Mouse (Mus musculus) midbrain, postnatal 0 days (tissue): Measurements from ENCODE around the gene Mterf4. TPM values are rescaled to one million over a fixed set of nuclear protein-coding genes. Genes with fewer than 3 reads are reported as not detected.
"Not testable (repeated sequence)": the region's sequence is repeated elsewhere in the genome, so short reads cannot be mapped to it uniquely, and the experiment has no call there.

Experiments
- ATAC-seq: fragments of 200-750 bp; cut with Nextera tagmentation; 2 replicates; pipeline ENCODE4 v1.8.0; 2017; ENCODE audit warnings: moderate number of reproducible peaks, mild to moderate bottlenecking, moderate TSS enrichment, moderate library complexity; ENCODE audit not compliant: low FRiP score
- DNase-seq: peaks from one replicate; pipeline ENCODE4 v3.0.0-alpha.2; 2015; ENCODE audit warnings: low spot score
- H3K27ac ChIP-seq: fragments of 300-500 bp; sonication (generic); 2 replicates; pipeline ENCODE4 v1.5.1; 2014; ENCODE audit warnings: low read depth, mild to moderate bottlenecking, low read length, mixed read lengths
- H3K27me3 ChIP-seq: fragments of 300-500 bp; sonication (generic); 2 replicates; pipeline ENCODE4 v1.6.1; 2014; ENCODE audit warnings: low read length, control low read depth, mixed read lengths; ENCODE audit not compliant: insufficient read depth
- H3K36me3 ChIP-seq: fragments of 300-500 bp; sonication (generic); 2 replicates; pipeline ENCODE4 v1.6.1; 2014; ENCODE audit warnings: low read length, control low read depth, mixed read lengths; ENCODE audit not compliant: insufficient read depth
- H3K4me1 ChIP-seq: fragments of 300-500 bp; sonication (generic); 2 replicates; pipeline ENCODE4 v1.6.1; 2014; ENCODE audit warnings: mild to moderate bottlenecking, control low read depth, antibody characterized with exemption, low read length, mixed read lengths; ENCODE audit not compliant: insufficient read depth
- H3K4me2 ChIP-seq: fragments of 300-500 bp; sonication (generic); 2 replicates; pipeline ENCODE4 v1.6.1; 2014; ENCODE audit warnings: low read depth, mild to moderate bottlenecking, low read length, mixed read lengths; ENCODE audit not compliant: poor library complexity, severe bottlenecking
- H3K4me3 ChIP-seq: fragments of 300-500 bp; sonication (generic); 2 replicates; pipeline ENCODE4 v1.5.1; 2014; ENCODE audit warnings: low read depth, mild to moderate bottlenecking, low read length, moderate library complexity
- H3K9ac ChIP-seq: fragments of 300-500 bp; sonication (generic); replicated peaks from 2 replicates; pipeline ENCODE4 v1.6.1; 2014; ENCODE audit warnings: mild to moderate bottlenecking, low read length, moderate library complexity, mixed read lengths; ENCODE audit not compliant: poor library complexity, severe bottlenecking
- H3K9me3 ChIP-seq: fragments of 300-500 bp; sonication (generic); 2 replicates; pipeline ENCODE4 v1.6.1; 2016; ENCODE audit warnings: low read length, control low read depth
- CTCF ChIP-seq: IDR thresholded peaks from 2 replicates; pipeline ENCODE4 v1.5.1; 2016; ENCODE audit warnings: antibody characterized with exemption, mild to moderate bottlenecking
- WGBS: fragments of 180-500 bp; shearing (Covaris S2); extraction: QIAGEN DNeasy Blood & Tissue Kit; methylation state at CpG from one replicate; pipeline ENCODE4 v1.1.7; 2014; 5-methylcytosine and 5-hydroxymethylcytosine counted together
- polyA plus RNA-seq: library from polyadenylated mRNA; unstranded; fragments of >200 nt; fragmentation: Nextera tagmentation; extraction: Ambion mirVana; gene quantifications from 2 replicates; pipeline ENCODE4 v1.2.1, GENCODE M21; 2015
- total RNA-seq: library from RNA; depleted of rRNA; stranded (reverse); fragments of >200 nt; gene quantifications from 2 replicates; pipeline ENCODE4 v1.2.3, GENCODE M21; 2014

The Mterf4 gene
- total and polyA plus RNA-seq, 2 experiments from 2014 or later: 23.9 to 35.4 TPM

- Histone ChIP-seq H3K9me3 (no peaks in the 10 kb centered on the region), H3K4me1 (0 out of 2 replicates have a peak, but pooled peaks cover 5% of the 10 kb centered on the region), H3K4me3 (peak within 1 kb of the TSS; percentile 82), H3K27me3 (no peaks in the 10 kb centered on the region), H3K9ac (peak within 1 kb of the TSS; percentile 77), H3K27ac (peak within 1 kb of the TSS; percentile 49; the same call in 1 of the 2 replicates), H3K36me3 (peaks cover 5% of the 10 kb centered on the region; the same call in 1 of the 2 replicates), H3K4me2 (peak within 1 kb of the TSS; percentile 93)
- DNase-seq: peak; percentile 99
- TF ChIP-seq CTCF: no peak
- peak; percentile 95 for ATAC-seq
- under 1% methylated on average over 63 of the region's 63 CpGs for WGBS
Measured at GRCm38 (mm10) chr1:93342648-93343503, 37.2 kb upstream of the Mterf4 start, which contains the start of the genes Ppp1r7 and Pask. TSS of gene Ppp1r7 (plus strand) at chr1:93342854. TSS of gene Pask (minus strand) at chr1:93343482.

GRCm38 (mm10) chr1:93334621-93335020 lies 28.9 kb upstream of the Mterf4 start:
- 85% methylated on average over 2 of the region's 2 CpGs for WGBS
- Histone ChIP-seq H3K4me3 (no peak overlapping the region), H3K4me1 (no peaks in the 10 kb centered on the region), H3K4me2 (no peak overlapping the region), H3K36me3 (peaks cover 3% of the 10 kb centered on the region; the same call in 1 of the 2 replicates), H3K9ac (no peak overlapping the region), H3K27ac (no peak overlapping the region), H3K27me3 (no peaks in the 10 kb centered on the region), H3K9me3 (no peaks in the 10 kb centered on the region)
- ATAC-seq (no peak), DNase-seq (peak; percentile 1)
- TF ChIP-seq CTCF: no peak

GRCm38 (mm10) chr1:93326446-93326845 lies 20.7 kb upstream of the Mterf4 start:
- TF ChIP-seq CTCF: no peak
- no peak overlapping the region for H3K27ac ChIP-seq
- no peak overlapping the region for H3K4me2 ChIP-seq
- no peaks in the 10 kb centered on the region for H3K4me1 ChIP-seq
- no peaks in the 10 kb centered on the region for H3K9me3 ChIP-seq
- no peak for ATAC-seq
- peaks cover 24% of the 10 kb centered on the region; the same call in 1 of the 2 replicates for H3K36me3 ChIP-seq
- WGBS: 94% methylated on average over 3 of the region's 3 CpGs
- H3K27me3 ChIP-seq: no peaks in the 10 kb centered on the region
- H3K9ac ChIP-seq: no peak overlapping the region
- H3K4me3 ChIP-seq: no peak overlapping the region
- no peak for DNase-seq

DNA sequence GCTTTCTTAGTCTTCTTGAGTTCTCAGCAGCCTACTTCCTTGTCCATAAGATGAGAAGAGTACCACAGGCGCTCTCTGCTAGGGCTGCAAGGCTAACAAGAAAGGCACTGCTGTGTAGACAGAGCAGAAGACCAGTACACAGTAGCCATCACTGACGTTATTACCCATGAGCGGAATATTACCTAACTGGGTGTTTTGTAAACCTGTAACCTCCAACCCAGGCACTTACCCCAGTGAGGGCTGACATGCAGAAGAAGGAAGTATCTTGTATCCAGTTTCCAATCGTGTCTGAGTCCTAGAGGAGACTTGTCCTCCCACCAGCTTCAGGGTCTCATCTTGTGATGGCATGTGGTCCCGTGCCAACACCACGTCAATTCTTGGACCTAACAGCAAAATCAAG lies 18.3 kb upstream of the Mterf4 start:
- Histone ChIP-seq H3K9me3 (no peaks in the 10 kb centered on the region), H3K27me3 (no peaks in the 10 kb centered on the region), H3K36me3 (peaks cover 43% of the 10 kb centered on the region), H3K4me3 (no peak overlapping the region), H3K27ac (no peak overlapping the region), H3K9ac (no peak overlapping the region), H3K4me1 (no peaks in the 10 kb centered on the region), H3K4me2 (no peak overlapping the region)
- no peak for TF ChIP-seq CTCF
- WGBS: 95% methylated on average over 6 of the region's 6 CpGs
- DNase-seq (no peak), ATAC-seq (no peak)

DNA sequence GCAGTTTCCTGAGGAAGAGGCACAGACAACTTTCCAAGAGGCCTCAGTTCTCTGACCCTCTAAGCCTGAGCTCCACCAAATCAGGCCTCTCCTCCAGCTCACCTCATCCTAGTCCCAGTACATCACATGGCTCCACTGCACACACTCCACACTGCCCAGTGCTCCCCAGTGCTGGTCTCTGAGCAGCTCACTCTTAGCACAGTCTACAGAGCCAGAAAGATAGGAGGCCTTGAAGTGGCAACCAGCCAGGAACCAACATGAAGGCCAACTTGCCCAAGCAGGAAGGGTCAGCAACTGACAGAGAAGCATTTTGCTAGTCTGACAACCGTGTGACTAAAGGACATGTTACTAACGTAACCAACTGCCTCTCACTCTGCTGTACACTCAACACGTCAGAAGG lies 5.1 kb downstream of the Mterf4 start:
- 92% methylated on average over 3 of the region's 3 CpGs for WGBS
- Histone ChIP-seq H3K4me1 (0 out of 2 replicates have a peak, but pooled peaks cover 4% of the 10 kb centered on the region), H3K4me2 (no peak overlapping the region), H3K36me3 (peaks cover 72% of the 10 kb centered on the region), H3K27ac (no peak overlapping the region), H3K9ac (no peak overlapping the region), H3K4me3 (no peak overlapping the region), H3K27me3 (no peaks in the 10 kb centered on the region), H3K9me3 (no peaks in the 10 kb centered on the region)
- no peak for TF ChIP-seq CTCF
- no peak for DNase-seq
- ATAC-seq: no peak

GRCm38 (mm10) chr1:93299791-93300190 lies 5.9 kb downstream of the Mterf4 start:
- no peak overlapping the region for H3K4me3 ChIP-seq
- no peaks in the 10 kb centered on the region for H3K27me3 ChIP-seq
- peaks cover 73% of the 10 kb centered on the region for H3K36me3 ChIP-seq
- H3K4me1 ChIP-seq: 0 out of 2 replicates have a peak, but pooled peaks cover 2% of the 10 kb centered on the region
- H3K9me3 ChIP-seq: no peaks in the 10 kb centered on the region
- TF ChIP-seq CTCF: no peak
- DNase-seq (no peak), ATAC-seq (no peak)
- H3K9ac ChIP-seq: no peak overlapping the region
- no peak overlapping the region for H3K4me2 ChIP-seq
- H3K27ac ChIP-seq: no peak overlapping the region
- WGBS: 95% methylated on average over 4 of the region's 4 CpGs

DNA sequence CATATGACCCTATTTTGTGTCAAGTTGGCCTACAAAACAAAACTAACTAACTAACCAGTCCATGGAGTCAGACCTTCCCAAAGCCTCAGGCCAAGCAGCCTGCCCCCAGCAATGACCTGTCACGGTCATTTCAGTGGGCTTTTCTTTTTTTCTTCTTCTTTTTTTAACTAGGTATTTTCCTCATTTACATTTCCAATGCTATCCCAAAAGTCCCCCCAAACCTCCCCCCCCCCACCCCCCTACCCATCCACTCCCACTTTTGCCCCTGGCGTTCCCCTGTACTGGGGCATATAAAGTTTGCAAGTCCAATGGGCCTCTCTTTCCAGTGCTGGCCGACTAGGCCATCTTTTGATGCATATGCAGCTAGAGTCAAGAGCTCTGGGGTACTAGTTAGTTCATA lies 11.2 kb downstream of the Mterf4 start:
- H3K4me3 ChIP-seq, H3K9ac ChIP-seq, H3K27me3 ChIP-seq, DNase-seq, H3K27ac ChIP-seq, ATAC-seq, H3K4me2 ChIP-seq, H3K9me3 ChIP-seq, H3K4me1 ChIP-seq: not testable (repeated sequence)
- 85% methylated on average over 3 of the region's 3 CpGs for WGBS
- peaks cover 27% of the 10 kb centered on the region for H3K36me3 ChIP-seq
